Mouse (Mus musculus): ENCODE measurements at regions not wholly inside any gene's neighbourhood (a gene's known extent, or its start where the extent isn't known, plus 50 kb on each side); places are given as distances from the start of the nearest gene placed in this dataset.

DNA sequence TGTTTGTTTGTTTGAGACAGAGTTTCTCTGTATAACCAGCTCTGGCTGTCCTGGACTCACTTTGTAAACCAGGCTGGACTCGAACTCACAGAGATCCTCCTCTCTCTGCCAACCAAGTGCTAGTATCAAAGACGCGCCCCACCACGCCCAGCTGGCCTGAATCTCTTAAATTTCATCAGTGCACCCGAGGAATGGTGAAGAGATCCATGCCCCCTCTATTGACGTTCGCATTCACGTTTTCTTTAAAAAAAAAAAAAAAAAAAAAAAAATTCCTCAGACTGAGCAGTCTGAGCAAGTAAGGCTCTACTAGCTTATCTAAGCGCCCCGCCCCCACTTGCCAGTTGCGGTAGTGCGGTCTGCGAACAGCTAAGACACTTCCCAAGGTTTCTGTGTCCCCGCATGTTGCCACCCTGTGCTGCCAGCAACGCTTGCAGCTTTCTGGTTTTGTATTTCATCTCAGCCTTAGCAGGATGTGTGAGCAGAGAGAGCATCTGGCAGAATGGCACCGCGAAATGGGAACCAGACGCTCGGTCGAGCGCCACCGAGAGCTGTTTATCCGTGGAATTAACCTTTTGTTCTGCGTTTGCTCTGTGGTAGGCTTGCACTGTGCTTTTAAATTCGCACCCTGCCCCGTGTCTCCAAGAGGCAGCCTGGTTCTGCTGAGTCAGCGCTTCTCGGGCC, 225.1 kb upstream of the Hes1 start:
- DNase-seq: peak; percentile 66

- no peak for DNase-seq
These were observed 224.6 kb upstream of the Hes1 start for GRCm38 (mm10) chr16:29839662-29840001.

DNA sequence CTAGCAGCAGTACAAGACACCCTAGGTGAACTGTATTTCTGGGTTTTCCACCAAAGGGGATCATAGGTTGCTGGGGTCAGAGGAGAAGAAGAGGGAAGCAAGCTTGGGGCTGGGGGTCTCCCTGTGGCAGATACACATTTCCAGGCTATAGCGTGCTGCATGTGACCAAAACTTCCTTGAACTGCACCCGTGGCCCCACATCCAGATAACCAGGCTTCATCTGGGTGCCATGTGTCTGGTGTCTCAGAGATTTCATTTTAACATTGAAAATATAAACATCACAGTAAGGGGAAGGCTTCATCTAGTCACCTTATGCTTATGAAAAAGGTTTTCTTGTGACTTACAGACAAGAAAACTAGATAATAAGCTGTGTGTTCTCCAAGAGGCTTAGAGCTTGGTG, 223.8 kb upstream of the Hes1 start:
- DNase-seq: no peak

GRCm38 (mm10) chr16:29841132-29841531, 223.1 kb upstream of the Hes1 start:
- no peak for DNase-seq

DNA sequence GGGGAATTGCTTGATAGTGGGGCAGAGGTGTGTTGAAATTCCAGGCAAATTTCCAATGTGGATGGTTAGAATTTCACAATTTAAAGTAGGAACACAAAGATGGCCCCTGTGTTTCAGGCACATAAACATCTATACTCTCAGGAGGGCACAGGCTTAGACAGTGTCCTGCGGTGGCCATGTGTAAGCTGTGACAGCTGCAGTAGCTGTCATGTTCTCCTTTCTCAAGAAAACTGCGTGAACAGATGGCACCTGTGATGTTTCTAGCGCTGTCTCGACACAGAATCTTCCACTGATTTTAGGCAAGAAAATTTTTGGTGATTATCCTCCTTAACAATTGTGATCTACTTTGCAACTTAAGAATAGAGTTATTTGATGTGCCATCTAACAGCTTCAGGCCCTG, 222.1 kb upstream of the Hes1 start:
- DNase-seq: no peak

DNA sequence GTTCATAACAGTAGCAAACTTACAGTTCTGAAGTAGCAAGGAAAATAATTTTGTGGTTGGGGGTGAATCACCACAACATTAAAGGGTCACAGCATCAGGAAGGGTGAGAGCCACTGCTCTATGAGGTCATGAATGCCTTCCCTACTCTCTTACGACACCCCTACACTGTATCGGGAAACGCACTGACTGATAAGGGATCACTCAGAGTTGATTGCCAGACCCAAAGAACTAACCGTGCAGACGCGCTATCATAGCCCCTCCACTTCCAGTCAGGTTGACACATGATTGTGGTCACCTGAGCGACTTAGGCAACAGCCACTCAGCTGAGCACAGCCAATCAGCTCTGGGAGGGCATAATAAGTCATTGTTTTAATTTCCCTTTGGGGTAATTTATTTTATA, 220.7 kb upstream of the Hes1 start:
- no peak for DNase-seq

GRCm38 (mm10) chr16:29844706-29845596, 219.2 kb upstream of the Hes1 start:
- DNase-seq: no peak

DNA sequence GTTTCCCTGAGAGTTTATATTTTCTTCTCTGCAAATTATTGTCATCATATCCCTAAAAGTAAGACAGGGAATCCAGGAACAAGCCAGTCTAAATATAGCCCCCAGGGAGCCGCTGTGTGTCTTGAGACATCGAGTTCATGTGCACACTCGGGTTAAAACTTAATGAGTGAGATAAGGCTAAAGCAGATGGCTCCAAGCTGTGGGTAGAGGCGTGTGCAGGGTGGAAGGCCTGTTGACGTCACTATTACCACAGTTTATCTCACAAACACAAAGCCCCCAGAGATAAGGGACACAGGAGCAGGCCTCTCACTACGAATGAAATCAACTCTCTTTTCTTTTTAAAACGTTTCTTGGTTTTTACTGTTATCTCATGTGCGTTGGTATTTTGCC, 218.6 kb upstream of the Hes1 start:
- no peak for DNase-seq

GRCm38 (mm10) chr16:29847059-29847458, 217.1 kb upstream of the Hes1 start:
- DNase-seq: no peak

DNA sequence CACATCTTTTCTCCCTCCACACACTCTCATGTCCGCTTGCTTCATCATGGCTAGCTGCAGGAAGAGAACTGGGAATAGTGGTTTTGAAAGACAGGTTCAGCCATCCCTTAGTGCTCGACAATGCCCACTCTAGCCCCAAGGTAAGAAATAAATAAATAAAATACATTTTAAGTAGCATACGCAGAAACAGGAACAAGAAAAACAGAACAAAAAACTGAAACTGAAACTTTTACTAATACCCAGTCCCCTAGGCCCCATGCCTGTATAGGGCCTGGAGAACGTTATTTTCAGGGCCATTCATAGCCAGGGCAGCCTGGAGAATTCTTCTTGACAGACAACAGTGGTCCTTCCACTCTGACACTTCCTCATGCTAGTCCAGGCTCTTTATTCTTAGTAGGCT, 216.4 kb upstream of the Hes1 start:
- DNase-seq: no peak

DNA sequence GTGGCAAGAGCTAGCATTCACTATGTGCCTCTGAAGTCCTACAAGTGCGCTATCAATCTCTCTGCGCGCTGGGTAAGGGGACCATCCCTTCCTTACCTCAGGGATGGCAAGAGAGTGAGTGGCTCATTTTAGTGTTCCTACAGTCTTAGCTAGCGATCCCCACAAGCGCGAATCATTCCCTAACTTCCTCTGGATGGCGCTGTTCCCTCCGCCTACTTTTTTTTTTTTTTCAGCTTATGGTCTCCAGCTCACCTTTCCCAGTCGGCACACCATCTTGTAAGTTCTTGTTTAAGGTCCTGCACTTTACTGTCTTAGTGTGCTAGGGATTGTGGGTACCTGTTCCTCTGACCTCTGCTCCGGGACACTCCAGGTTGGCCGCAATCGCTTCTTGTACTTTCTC, 215.7 kb upstream of the Hes1 start:
- DNase-seq: no peak

- no peak for DNase-seq
These were observed 214.7 kb upstream of the Hes1 start for GRCm38 (mm10) chr16:29849511-29849910.

- no peak for DNase-seq
These were observed 213.6 kb upstream of the Hes1 start for GRCm38 (mm10) chr16:29850616-29851015.

- DNase-seq: no peak
These were observed 212.4 kb upstream of the Hes1 start for GRCm38 (mm10) chr16:29851827-29852226.

GRCm38 (mm10) chr16:29854805-29855565, 209.2 kb upstream of the Hes1 start:
- DNase-seq: no peak

GRCm38 (mm10) chr16:29856545-29856944, 207.6 kb upstream of the Hes1 start:
- DNase-seq: no peak

- DNase-seq: no peak
These were observed 205.5 kb upstream of the Hes1 start for GRCm38 (mm10) chr16:29858645-29859044.

DNA sequence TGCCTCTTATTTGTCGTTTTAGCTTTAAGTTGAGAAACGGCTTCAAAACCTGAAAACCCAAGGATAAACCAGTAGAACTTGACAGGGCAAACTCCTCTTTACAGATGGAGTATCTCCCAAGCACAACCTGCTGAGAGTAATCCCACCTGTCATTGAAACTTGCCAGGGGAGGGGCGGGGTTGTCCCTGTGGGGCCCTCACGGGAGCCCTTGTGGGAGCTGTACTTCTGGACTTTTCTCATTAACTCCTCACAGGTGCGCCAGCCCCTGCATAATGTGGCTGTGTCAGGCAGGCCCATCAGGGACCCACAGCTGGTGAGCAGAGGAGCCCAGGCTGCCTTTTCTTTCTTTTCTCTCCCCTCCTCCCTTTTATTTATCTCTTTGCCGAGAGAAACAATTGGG, 203.9 kb upstream of the Hes1 start:
- DNase-seq: no peak

- DNase-seq: no peak
These were observed 203.1 kb upstream of the Hes1 start for GRCm38 (mm10) chr16:29861056-29861455.

DNA sequence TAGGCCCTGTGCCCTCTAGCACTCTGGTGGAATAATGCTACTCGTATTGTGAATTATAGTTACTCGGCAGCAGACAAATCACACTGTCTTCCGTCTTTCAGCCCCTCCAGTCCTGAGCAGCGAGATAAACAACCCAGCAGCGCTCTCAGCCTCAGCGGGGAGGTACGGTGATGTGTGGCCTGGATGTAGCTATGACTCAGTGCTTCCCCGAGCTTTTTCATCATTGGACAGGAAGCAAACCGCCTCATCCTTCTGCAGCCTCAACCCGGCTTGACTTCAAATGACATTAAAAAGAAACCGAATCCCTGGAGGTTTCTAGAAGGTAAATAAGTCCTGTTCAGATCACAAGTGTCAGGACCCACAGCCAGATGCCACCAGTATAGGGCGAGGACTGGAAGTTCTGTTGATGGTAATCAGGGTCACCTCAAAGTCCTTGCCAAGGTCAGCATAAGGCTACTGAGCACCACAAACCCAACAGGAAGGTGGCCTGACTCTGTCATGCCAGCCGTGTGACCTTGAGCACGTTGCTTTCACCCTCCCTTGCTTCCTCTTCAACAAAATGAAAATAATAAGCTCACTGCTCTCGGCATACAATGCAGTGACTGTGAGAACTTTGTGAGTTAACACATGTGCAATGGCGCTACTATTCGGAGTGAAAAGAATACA, 199.0 kb upstream of the Hes1 start:
- no peak for DNase-seq

GRCm38 (mm10) chr16:29871395-29871794, 192.8 kb upstream of the Hes1 start:
- DNase-seq: no peak

DNA sequence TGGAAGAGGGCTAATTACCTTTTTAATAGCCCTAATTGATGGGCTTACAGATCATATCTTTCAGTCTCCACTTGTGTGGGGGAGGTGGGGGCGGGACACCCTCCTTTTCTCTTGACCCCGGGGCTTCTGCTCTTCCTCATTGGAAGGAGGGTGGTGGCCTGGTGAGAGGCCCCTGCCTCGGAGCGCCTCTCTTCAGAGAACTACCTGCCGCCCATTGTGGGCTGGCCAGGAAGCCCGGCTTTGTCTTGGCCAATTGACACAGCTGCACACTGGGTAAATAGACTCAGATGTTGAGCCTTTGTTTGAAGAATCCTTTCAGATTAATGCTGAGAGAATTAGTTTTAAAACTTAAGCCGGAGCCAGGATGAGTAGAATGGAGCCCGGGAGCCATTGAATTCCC, 188.0 kb upstream of the Hes1 start:
- no peak for DNase-seq

Data from right cerebral cortex, postnatal 25 days (tissue).